Mouse (Mus musculus): ENCODE data around the gene Rnf152.

The Rnf152 gene

GRCm38 (mm10) chr1:105356291-105357011, at the start of gene Rnf152:
Gene Rnf152 (minus strand): TSS chr1:105356710.
- peak; percentile 76 for DNase-seq

GRCm38 (mm10) chr1:105402853-105403252, 46.3 kb upstream of the Rnf152 start:
- no peak for DNase-seq

- DNase-seq = peak; percentile 88
Measured at GRCm38 (mm10) chr1:105384141-105384937, 27.8 kb upstream of the Rnf152 start.

GRCm38 (mm10) chr1:105377546-105377945, 21.0 kb upstream of the Rnf152 start:
- DNase-seq = no peak

GRCm38 (mm10) chr1:105374618-105375017, 18.1 kb upstream of the Rnf152 start:
- DNase-seq = no peak

GRCm38 (mm10) chr1:105362701-105363100, 6.2 kb upstream of the Rnf152 start:
- peak; percentile 7 for DNase-seq

- no peak for DNase-seq
Measured at GRCm38 (mm10) chr1:105358896-105359295, 2.4 kb upstream of the Rnf152 start.

- DNase-seq = peak; percentile 60
Measured at GRCm38 (mm10) chr1:105355910-105356290, 610 bp downstream of the Rnf152 start.

- peak; percentile 71 for DNase-seq
Measured at GRCm38 (mm10) chr1:105354901-105355891, 1.3 kb downstream of the Rnf152 start.

GRCm38 (mm10) chr1:105351806-105352205, 4.7 kb downstream of the Rnf152 start:
- no peak for DNase-seq

- DNase-seq = no peak
Measured at GRCm38 (mm10) chr1:105342305-105342704, 14.2 kb downstream of the Rnf152 start.

GRCm38 (mm10) chr1:105340943-105341342, 15.6 kb downstream of the Rnf152 start:
- no peak for DNase-seq

GRCm38 (mm10) chr1:105337397-105337796, 19.1 kb downstream of the Rnf152 start:
- DNase-seq = no peak

- DNase-seq = no peak
Measured at GRCm38 (mm10) chr1:105336096-105336495, 20.4 kb downstream of the Rnf152 start.

GRCm38 (mm10) chr1:105332087-105332731, 24.3 kb downstream of the Rnf152 start:
- DNase-seq = no peak

GRCm38 (mm10) chr1:105331605-105332004, 24.9 kb downstream of the Rnf152 start:
- no peak for DNase-seq

GRCm38 (mm10) chr1:105330581-105331320, 25.8 kb downstream of the Rnf152 start:
- no peak for DNase-seq

GRCm38 (mm10) chr1:105327789-105328188, 28.7 kb downstream of the Rnf152 start:
- DNase-seq = no peak

- no peak for DNase-seq
Measured at GRCm38 (mm10) chr1:105324636-105325035, 31.9 kb downstream of the Rnf152 start.

GRCm38 (mm10) chr1:105314010-105314800, 42.3 kb downstream of the Rnf152 start:
- no peak for DNase-seq

GRCm38 (mm10) chr1:105312601-105312901, 44.0 kb downstream of the Rnf152 start:
- DNase-seq = no peak
